In the genomic region with DNA sequence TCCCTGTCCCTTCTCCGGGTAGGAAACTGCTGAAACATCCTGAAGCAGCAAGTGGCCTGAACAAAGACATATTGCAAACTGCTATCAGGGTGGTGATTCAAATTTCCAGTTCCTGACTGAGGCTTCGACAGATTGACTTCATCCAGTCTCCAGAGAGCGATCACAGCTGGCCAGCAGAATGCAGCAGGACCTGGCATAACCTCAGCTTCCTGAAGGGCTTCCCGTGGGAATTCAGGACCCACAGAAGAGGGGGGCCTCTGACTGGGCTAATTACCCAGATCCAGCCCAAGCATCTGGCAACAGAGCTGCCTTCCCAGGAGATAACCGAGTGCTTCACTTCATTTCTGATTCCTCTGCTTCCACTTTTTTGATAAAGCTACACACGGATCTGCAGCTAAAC, we compare ENCODE assay signal across 10 mouse cellular contexts.
DNase-seq lines count a peak whose midpoint lies in the region; ATAC-seq lines count a peak whose summit lies in the region.
"Had no signal": no experiment of that assay in that cellular context is flagged by ENCODE, and none has a peak within 500 bp of the region (broad histone marks: within the 10 kb centered on the region; RNA-seq: fewer than 3 reads in every experiment).

No protein-coding gene starts in this region.

- peak; percentile 52 for ATAC-seq in heart, embryonic 16.5 days (replicated peaks; ENCODE audit: extremely low read depth, insufficient read depth, low FRiP score)

- H3K4me3 ChIP-seq in heart, embryonic 16.5 days (ENCODE audit: low read length), result no peak overlapping the region

- DNase-seq in adrenal gland, postnatal 14 days, result peak; percentile 25
- DNase-seq in adrenal gland, postnatal 4 days (ENCODE audit: low spot score in 2 of 2), result no peak
- peak; percentile 6 for DNase-seq in brain, adult 2 months (ENCODE audit: low read depth, low spot score)
- DNase-seq in lung, postnatal 14 days, result peak; percentile 17
- no peak for DNase-seq in B cell, adult 2 months
- DNase-seq in cerebellum, adult 8-10 months, result no peak
- no peak for DNase-seq in cerebellum, adult 18-20 months
- DNase-seq: cerebellum, adult 9-11 months had no signal

- no peak overlapping the region for H3K27ac ChIP-seq in heart, embryonic 16.5 days (ENCODE audit: low read length)
- H3K27ac ChIP-seq: liver, embryonic 14.5 days had no signal

- H3K27me3 ChIP-seq in heart, embryonic 16.5 days (ENCODE audit: control insufficient read depth, insufficient read depth, low read length), result no peaks in the 10 kb centered on the region

- H3K4me2 ChIP-seq in heart, embryonic 16.5 days (ENCODE audit: low read depth, low read length), result no peak overlapping the region

- no peaks in the 10 kb centered on the region for H3K9me3 ChIP-seq in heart, embryonic 16.5 days (replicated peaks; ENCODE audit: control insufficient read depth, low read length)

- no peak overlapping the region for H3K9ac ChIP-seq in heart, embryonic 16.5 days (ENCODE audit: low read length)
- H3K9ac ChIP-seq: liver, embryonic 14.5 days had no signal

- 37% methylated on average over 6 of the region's 6 CpGs for WGBS in heart, embryonic 16.5 days

- H3K4me1 ChIP-seq in heart, embryonic 16.5 days (ENCODE audit: control insufficient read depth, insufficient read depth, low read length), result no peaks in the 10 kb centered on the region

- H3K36me3 ChIP-seq in heart, embryonic 16.5 days (ENCODE audit: control insufficient read depth, insufficient read depth), result no peaks in the 10 kb centered on the region

Comparison
In these comparisons a context has a peak if more than half of its experiments do, and no peak if none do; other contexts are left out.
1. DNase-seq: peak in adrenal gland, postnatal 14 days (single experiment), brain, adult 2 months (single experiment) and lung, postnatal 14 days (single experiment); none in adrenal gland, postnatal 4 days (0 of 2), B cell, adult 2 months (0 of 2), cerebellum, adult 8-10 months (single experiment) and cerebellum, adult 18-20 months (0 of 2).